Mouse (Mus musculus) embryo, embryonic 11 days (tissue): Measurements from ENCODE around the gene Rasl11b.

Experiments
- DNase-seq: peaks from one replicate; pipeline ENCODE4 v3.0.0-alpha.2; 2015

Rasl11b gene

DNA sequence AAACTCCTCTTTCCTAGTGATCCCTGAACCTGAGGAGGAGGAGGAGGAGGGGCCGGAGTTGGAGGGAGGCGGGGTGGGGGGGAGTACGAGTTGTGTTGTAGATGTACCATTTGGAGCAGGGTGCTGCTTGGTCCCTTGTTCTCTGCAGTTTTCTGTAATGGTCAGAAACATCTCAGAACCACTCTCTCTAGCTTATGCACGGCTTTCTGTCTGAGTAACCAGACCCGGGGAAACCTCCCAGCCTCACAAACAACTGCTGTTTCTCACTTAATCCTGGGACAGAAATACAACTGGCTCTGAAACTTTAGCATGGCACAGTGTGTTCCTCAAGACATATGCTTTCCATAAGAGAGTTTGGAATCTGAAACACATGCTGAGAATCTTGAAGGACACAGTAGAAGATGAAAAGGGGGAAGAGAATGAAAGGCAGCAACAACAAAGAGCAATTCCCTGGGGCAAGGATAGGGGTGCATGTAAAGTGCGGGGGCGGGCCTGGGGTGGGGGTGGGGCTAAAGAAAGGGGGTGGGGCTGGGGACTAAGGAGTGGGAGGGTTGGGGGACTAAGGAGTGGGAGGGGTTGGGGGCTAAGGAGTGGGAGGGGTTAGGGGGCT lies 19.5 kb downstream of the Rasl11b start:
- peak; percentile 81 for DNase-seq

DNA sequence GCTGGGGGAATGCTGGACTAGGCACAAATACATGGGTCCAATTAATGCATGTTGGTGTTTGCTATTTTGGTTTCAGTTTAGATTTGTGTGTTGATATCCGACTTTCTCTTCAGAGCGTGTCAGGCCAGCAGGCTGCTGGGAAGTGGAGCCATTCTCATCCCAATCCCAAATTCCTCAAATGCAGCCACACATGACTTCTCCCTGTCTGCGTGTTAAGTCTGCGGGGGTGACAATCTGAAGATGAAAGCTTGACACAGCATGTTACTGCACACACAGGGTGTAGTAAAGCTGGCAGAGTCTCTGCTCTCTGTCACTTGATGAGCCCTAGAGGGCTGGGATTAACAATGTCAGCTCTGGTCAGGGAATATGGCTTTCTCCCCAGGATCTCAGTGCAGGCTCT lies 20.0 kb downstream of the Rasl11b start:
- no peak for DNase-seq

DNA sequence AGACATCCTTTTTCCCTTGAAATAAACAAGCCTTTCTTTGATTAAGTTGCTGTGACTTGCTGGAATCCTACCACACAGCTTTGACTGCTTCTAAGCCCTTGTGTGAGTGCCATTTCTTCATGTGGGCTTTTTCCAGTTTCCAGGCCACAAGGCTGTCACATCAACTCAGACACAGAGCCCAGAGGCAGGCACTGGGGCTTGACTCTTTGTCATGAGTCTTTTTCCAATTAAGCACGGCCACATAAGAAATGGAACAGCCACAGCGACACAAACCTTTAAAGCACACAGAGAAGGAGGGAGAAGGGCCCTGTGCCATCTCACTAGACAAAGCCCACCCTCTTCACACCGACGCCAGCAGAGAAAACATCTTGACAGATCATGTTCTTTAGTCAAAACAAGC lies 23.4 kb downstream of the Rasl11b start:
- no peak for DNase-seq

DNA sequence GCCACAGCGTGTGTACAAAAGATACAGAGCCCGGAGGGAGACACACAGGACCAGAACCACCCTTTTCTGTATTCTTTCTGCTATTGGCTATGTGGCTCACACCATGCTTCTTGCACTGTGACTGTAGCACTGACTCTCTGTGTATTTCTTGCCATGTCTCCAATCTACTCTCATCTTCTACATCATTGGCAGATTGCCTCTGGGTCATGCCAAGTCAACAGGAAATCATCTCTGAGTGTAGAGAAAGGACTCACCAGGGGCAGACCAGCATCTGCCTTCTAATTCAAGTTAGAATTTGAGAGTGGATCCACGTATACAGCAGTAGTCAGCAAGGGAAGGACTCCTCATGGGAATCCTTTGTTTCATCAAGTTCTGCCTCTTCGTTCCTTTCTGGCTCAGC lies 27.5 kb downstream of the Rasl11b start:
- DNase-seq = no peak

DNA sequence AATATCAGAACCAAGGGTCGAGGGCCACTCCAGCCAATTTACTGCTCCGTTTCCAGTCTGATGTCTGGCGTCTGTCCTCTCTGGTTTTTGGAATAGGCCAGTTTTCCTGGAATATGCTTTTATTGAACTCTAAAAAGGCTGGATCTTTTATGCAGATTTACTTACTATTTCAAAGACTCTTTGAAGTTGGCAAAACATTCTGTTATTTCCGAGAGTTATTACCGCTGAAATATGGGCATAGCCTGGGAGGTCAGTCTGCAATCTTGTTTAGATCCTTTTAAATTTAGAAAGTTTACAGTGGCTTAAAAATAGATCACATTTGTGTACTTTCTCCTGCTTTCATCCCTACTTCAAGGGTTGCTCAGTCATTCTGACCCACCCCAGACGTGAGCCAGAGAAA lies 29.4 kb downstream of the Rasl11b start:
- DNase-seq = no peak

DNA sequence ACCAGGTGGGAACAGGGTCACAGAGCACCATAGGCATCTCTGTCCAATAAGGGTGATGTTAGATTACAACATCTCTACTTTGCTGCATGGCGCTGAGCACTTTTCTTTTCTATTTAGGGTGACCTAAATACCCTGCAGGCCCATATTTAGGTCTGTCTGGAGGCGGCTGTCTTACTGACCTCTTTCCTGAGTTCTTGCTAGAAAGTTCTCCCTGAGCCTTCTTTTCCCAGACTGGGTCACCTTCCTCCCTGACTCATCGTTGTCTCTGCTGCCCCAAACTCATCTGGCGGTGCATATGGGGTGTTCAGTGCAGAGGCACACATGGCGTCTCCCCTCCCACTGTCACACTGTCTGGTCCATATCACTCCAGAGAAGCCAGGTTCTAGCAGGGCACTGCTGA lies 31.1 kb downstream of the Rasl11b start:
- no peak for DNase-seq

DNA sequence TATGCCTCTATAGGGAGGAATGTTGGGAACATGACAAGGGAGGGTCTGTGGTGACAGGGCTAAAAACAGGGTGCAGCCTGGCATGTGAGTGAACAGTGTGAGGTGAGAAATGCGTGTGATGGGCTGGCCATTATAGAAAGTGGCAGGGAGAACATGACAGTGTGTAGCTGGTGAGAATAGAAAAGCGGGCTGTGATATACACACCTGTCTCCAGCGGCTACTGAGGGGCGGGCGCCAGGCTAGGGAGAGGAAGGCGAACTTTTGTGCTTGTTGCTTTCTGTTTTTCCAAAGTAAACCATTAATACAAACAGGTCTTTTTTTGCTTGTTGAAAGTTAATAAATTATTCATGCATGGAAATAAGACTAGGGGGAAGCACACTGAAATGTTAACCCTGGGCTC lies 32.3 kb downstream of the Rasl11b start:
- no peak for DNase-seq

DNA sequence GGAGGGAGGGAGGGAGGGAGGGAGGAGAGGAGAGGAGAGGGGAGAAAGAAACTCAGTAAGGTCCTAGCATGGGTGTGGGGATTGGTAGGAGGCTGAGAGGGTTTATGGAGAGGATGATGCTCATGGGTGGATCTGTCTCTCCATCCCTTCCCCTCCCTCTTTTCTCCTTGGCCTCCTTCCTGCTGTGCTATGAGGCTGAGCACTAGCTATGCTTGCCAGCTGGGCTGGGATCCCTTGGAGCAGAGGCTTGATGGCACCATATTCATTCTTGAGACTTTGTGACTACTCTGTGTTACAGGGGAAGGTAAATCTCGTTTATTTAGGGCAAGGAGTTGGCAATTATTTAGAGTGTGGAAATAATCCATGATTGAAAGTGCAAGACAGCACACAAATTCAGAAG lies 33.9 kb downstream of the Rasl11b start:
- DNase-seq = no peak

DNA sequence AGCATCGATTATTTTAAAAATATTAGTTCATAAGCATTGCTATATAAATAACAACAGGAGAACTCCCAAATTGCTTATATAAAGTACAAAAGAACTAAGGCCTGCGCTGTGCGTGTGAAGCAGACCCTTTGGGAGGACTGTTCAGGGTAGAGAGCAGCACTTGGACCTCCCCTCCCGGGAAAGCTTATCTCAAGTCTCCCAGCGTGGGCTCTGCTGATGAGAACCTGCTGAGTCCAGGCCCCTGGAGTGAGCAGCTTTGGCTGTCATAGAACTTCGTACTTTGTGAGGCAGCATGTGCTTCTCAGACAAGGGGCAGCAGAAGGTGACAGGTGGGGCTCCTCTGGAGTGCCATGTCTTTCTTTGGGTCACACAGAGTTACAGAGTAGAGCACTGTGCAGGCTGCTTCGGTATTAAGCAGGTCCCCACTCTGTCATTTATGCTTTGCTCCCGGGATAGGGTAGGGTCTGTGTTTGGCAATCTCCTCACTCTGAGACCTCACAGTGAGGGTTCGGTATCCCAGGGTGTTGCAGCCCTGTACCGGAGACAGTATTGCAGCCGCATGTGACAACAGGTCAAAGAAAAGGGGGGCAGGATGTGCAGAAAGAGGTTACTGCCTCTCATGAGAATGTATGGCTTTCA lies 34.8 kb downstream of the Rasl11b start:
- no peak for DNase-seq

DNA sequence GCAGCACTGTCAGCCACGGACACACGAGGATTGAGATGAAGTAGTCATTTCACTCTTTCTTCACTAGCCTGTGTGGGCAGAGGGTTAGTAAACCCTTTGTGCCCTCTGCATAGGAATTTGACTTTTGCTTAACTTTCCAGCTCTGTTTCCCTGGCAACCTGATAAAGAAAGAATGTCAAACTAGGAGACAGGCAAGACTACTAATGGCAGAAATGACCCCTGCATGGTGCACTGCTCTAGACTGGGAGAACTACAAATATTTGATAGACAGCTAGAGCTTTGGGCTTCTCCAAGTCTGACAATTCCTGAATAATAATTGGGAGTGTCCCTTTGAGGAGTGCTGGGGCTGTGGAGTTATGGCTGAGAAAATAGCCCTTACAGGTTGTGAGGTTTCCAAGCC lies 35.4 kb downstream of the Rasl11b start:
- peak; percentile 38 for DNase-seq

DNA sequence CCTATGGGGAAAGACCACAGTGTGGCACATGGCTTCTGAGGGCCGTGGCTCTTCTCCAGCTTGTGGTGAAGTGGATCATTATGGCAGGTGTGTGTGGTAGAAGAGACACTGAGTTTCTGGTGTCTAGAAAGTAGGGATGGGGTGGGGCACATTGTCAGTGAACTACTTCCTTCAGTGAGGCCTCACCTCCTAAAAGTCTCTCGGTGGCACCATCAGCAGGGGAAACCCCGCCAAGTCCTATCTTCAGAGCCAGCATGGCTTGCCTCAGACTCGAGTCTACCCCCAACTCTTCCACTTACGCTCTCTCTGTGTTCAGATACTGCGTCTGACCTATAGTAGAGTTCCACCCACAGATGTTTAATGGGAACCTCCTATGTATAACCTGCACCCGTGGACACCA lies 38.7 kb downstream of the Rasl11b start:
- no peak for DNase-seq

DNA sequence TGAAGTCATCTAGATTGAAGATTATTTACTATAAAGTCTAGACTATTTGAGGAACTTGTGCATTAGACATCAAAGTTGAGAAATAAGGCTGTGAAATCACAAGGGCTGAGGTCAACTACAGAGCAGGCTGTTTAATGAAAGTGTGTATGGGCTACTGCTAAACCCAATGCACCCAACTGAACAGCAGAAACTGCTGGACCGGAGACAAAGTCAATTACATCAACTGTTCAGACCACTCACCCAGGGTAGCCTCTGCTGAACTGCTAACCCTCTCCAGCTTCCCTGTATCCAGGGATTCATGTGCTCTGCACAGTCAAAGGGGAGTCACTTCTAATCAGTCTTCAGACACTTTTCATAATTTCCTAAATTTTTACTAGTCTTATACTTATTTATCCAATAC lies 44.3 kb downstream of the Rasl11b start:
- DNase-seq = no peak

DNA sequence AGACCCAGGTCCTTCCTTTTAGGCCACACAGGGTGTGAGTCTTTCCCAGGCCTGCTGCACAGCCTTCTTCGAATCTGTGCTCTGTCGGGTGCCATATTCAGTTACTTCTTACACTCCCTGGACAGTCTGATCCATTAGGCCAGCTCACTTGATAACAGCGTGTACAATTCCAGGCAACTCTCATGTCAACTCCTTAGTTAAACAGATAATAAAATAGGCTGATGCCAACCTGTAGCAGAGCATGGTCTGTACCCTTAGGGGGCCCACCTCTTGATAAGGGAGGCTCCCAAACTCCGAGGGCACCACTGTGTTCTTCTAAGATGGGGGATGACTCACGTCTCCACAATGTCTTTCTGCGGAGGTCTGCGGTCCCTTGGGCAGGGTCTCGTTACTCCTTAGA lies 45.2 kb downstream of the Rasl11b start:
- no peak for DNase-seq

DNA sequence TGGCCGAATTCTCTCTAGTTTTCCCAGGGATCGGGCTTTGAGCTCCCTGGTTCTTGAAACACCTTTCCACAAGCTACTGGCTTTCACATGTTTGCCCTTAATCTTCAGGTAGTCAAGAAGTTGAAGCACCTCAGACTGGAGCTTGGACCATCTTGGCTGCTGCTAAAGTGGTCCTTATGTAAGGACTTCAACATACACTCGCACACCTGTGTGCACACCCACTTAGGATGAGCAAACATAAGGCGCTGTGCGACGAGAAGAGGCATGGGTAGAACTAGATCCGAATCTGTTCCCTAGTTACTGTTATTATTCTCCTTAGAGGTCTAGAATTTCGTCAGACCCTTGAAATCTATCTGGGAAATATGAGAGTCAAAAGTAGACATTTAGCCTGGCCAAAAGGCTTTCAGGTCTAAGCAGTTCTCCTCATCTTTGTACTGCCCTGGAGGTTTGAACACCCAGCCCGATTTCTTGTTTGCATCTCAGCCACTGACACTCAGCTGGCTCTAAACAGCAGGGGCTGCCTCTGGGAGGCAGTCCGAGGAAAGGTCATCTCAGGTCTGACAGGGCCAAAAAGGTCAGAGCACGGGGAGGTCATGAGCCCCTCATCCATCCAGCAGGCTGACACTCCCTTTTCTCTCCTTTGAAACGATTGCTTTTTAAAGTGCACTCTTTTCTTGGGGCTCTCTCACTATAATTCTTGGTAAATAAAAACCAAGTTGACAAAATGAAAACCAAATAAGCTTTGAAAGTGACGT lies 46.0 kb downstream of the Rasl11b start:
- no peak for DNase-seq

DNA sequence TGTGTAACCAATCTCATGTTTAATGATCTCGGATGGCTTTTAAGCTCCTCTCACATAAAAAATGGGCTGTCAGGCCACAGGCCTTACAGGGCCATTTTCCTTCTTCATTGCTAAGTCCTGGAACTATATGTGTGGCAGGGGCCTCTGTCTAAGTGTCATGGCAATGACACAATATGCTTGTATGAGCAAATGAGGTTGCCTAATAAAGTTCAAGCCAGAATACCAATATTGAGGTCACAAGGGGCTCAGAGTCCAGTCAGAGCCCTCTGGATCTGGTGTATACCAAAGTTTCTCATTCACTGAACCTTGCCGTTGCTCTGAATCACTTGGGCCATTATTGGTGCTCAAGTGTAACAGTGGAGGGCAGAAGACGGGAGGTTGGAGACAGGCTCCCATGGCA lies 47.6 kb downstream of the Rasl11b start:
- DNase-seq = no peak

DNA sequence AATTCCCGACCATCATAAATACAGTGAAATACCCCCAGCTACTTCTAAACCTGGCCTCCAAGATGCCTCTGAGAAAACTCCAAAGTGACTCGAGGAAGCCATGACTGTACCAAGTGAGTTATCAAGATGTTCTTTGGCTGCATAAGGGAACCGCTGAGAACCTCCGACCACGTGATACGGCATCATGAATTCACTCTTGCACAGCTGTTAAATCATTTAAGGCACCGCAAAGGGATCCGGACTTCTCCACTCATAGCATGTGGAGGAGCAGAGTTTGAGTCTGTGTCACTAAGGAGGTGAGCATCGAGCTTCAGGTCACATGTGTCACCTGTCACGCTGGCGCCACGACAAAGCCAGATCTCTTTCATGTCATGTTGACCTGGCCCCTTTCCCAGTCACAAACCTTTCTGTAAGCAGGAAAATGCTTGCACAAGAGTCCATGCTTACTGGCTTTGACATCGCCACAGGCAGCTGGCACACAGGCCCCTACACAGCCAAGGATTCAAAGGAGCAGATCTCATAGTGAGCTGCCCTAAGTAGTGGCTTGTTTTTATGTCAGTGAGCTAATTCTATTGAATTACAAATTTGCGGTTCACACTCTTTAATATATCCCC lies 49.4 kb downstream of the Rasl11b start:
- no peak for DNase-seq

DNA sequence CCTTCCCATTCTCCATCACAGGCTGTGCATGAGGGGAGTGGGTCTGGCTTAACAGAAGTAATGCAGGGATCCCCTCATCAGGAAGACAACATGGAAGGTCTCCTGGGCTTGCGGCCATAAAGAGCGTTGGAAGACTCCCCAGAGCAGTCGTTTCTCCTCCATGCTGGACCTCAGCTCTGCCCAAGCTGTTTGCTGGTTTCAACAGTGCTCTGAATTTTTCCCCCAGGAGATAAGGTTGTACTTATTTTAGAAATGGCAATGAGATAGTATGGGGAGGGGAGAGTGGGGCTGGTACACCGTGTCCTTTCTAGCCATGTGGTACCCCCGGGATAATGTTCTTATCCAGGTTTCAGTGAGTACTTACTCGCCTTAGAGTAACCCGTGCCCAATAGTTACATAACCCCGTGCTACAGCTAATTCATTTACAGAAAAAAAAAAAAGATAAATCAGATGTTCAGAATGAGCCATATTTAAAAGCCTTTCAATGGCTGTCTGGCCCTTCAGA lies 50.6 kb downstream of the Rasl11b start:
- no peak for DNase-seq

DNA sequence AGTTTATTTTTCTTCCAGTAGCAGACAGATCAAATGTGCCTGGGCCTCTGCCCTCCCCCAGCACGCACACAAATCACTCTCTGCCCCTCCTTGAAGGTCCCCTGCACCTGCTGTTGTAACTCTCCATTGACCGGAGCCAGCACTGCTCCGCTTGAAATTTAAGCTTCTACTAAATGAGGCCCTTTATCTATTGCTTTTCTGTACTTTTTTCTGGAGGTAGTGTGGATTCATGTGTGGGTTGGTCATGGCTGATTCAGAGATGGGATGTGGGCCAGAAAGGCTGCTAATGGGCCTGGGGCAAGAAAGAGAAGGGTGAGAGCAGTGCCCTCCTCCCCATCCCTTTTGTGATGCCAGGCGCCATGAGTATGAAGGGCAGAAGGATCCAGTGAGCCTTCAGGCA lies 51.4 kb downstream of the Rasl11b start:
- DNase-seq = no peak

DNA sequence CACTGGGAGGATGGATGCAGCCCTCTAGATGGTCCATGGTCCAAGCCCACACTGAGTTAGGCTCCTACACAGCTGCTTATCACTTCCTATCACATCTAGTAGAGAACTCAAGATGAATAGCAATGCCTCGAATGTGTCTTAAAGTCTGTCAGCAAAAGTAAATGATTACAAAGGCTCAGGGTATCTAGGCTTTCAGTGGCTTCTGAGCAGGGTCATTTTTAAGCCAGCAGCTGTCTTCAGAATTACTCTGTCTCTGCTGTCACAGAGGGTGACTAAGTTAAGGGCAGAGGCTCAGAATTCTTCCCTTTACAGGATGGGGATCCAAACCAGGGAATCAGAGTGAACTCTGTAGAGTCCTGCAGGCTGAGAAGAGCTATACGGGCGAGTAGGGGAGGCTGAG lies 51.9 kb downstream of the Rasl11b start:
- no peak for DNase-seq
